Mouse (Mus musculus): Measurements from ENCODE around the gene Nckap1. TPM values are rescaled to one million over a fixed set of nuclear protein-coding genes. Genes with fewer than 3 reads are reported as not detected.

Gene Nckap1
- polyA plus RNA-seq, 1 experiment from 2014 or later = 68.9 TPM

DNA sequence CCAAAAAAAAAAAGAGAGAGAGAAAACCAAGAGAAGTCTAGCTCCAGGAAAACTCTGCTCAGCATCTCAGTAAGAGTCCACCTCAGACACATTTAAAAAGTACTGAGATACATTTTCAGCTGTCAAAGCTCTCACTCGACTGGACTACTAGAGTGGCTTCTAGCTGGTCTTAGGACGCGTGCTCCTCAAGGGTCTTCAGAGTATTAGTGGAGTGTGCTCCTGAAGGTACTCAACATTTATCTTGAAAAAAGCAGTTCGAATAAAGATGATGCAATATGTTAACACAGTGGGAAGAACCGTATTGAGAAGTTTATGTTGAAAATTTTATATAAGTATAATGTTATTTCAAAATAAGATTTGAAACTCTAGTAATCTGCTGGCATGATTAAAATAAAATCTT lies 20.4 kb downstream of the Nckap1 start:
- Histone ChIP-seq H3K27me3 (ENCODE audit: insufficient read depth, low read length) (no peaks in the 10 kb centered on the region), H3K4me3 (ENCODE audit: low read depth, low read length) (no peak overlapping the region), H3K36me3 (ENCODE audit: insufficient read depth) (peaks cover 14% of the 10 kb centered on the region; the same call in 1 of the 2 replicates), H3K4me1 (ENCODE audit: insufficient read depth) (no peaks in the 10 kb centered on the region), H3K4me2 (no peak overlapping the region), H3K9ac (no peak overlapping the region), H3K9me3 (ENCODE audit: low read depth, low read length) (no peaks in the 10 kb centered on the region), H3K27ac (ENCODE audit: low read depth) (no peak overlapping the region)
- DNase-seq (no peak), ATAC-seq (ENCODE audit: insufficient read depth) (no peak; the same call in 1 of the 2 replicates)
- 75% methylated on average over 5 of the region's 5 CpGs for WGBS
- TF ChIP-seq CTCF (IDR thresholded peaks at IDR 0.05; ENCODE audit: low read depth) = no peak

- Histone ChIP-seq H3K9ac (no peak overlapping the region), H3K27me3 (ENCODE audit: insufficient read depth, low read length) (no peaks in the 10 kb centered on the region), H3K4me2 (no peak overlapping the region), H3K4me1 (ENCODE audit: insufficient read depth) (no peaks in the 10 kb centered on the region), H3K36me3 (ENCODE audit: insufficient read depth) (peaks cover 14% of the 10 kb centered on the region; the same call in 1 of the 2 replicates), H3K9me3 (ENCODE audit: low read depth, low read length) (no peaks in the 10 kb centered on the region), H3K4me3 (ENCODE audit: low read depth, low read length) (no peak overlapping the region), H3K27ac (ENCODE audit: low read depth) (no peak overlapping the region)
- TF ChIP-seq CTCF (IDR thresholded peaks at IDR 0.05; ENCODE audit: low read depth) = no peak
- ATAC-seq (ENCODE audit: insufficient read depth) (no peak), DNase-seq (no peak)
- 80% methylated on average over 5 of the region's 5 CpGs for WGBS
These were observed 21.5 kb downstream of the Nckap1 start for GRCm38 (mm10) chr2:80559655-80560054.

- Histone ChIP-seq H3K9me3 (ENCODE audit: low read depth, low read length) (no peaks in the 10 kb centered on the region), H3K4me1 (ENCODE audit: insufficient read depth) (no peaks in the 10 kb centered on the region), H3K27ac (ENCODE audit: low read depth) (no peak overlapping the region), H3K27me3 (ENCODE audit: insufficient read depth, low read length) (no peaks in the 10 kb centered on the region), H3K9ac (no peak overlapping the region), H3K4me2 (no peak overlapping the region), H3K4me3 (ENCODE audit: low read depth, low read length) (no peak overlapping the region), H3K36me3 (ENCODE audit: insufficient read depth) (peaks cover 42% of the 10 kb centered on the region)
- WGBS = 39% methylated on average over 4 of the region's 4 CpGs
- ATAC-seq (ENCODE audit: insufficient read depth) (peak; percentile 60; the same call in 1 of the 2 replicates), DNase-seq (peak; percentile 37)
- no peak for TF ChIP-seq CTCF (IDR thresholded peaks at IDR 0.05; ENCODE audit: low read depth)
These were observed 26.7 kb downstream of the Nckap1 start for GRCm38 (mm10) chr2:80554442-80554841.

- no peak for TF ChIP-seq CTCF (IDR thresholded peaks at IDR 0.05; ENCODE audit: low read depth)
- H3K36me3 ChIP-seq (ENCODE audit: insufficient read depth) = peaks cover 62% of the 10 kb centered on the region
- H3K4me2 ChIP-seq = no peak overlapping the region
- H3K9me3 ChIP-seq (ENCODE audit: low read depth, low read length) = no peaks in the 10 kb centered on the region
- H3K4me3 ChIP-seq (ENCODE audit: low read depth, low read length) = no peak overlapping the region
- H3K9ac ChIP-seq = no peak overlapping the region
- 89% methylated on average over 4 of the region's 4 CpGs for WGBS
- H3K27me3 ChIP-seq (ENCODE audit: insufficient read depth, low read length) = no peaks in the 10 kb centered on the region
- H3K27ac ChIP-seq (ENCODE audit: low read depth) = no peak overlapping the region
- ATAC-seq (ENCODE audit: insufficient read depth) = no peak
- no peaks in the 10 kb centered on the region for H3K4me1 ChIP-seq (ENCODE audit: insufficient read depth)
- no peak for DNase-seq
These were observed 31.5 kb downstream of the Nckap1 start for GRCm38 (mm10) chr2:80549704-80550103.

DNA sequence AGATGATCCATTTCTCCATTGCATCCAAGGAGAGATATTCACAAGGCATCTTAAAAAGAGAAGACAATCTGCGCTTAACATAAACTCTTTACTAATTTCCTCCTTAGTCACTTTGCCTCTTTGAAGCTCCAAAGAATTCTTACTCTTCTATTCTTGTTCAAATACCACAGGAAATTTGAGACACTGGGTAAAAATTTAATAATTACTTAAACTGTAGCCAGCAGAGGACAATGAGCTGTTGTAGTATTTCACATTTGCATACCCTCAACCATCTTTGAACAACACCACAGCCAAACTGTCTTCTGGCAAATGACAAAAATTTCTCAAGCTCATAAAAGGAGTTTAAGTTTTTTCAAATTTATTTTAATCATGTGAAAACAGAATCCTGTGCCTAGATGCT lies 33.3 kb downstream of the Nckap1 start:
- ATAC-seq (ENCODE audit: insufficient read depth) (no peak), DNase-seq (no peak)
- no peaks in the 10 kb centered on the region for H3K4me1 ChIP-seq (ENCODE audit: insufficient read depth)
- H3K27me3 ChIP-seq (ENCODE audit: insufficient read depth, low read length) = no peaks in the 10 kb centered on the region
- H3K36me3 ChIP-seq (ENCODE audit: insufficient read depth) = peaks cover 77% of the 10 kb centered on the region
- no peak overlapping the region for H3K4me2 ChIP-seq
- no peak overlapping the region for H3K9ac ChIP-seq
- no peak overlapping the region for H3K4me3 ChIP-seq (ENCODE audit: low read depth, low read length)
- WGBS = 100% methylated on average over 1 of the region's 1 CpGs
- H3K9me3 ChIP-seq (ENCODE audit: low read depth, low read length) = no peaks in the 10 kb centered on the region
- H3K27ac ChIP-seq (ENCODE audit: low read depth) = no peak overlapping the region
- TF ChIP-seq CTCF (IDR thresholded peaks at IDR 0.05; ENCODE audit: low read depth) = no peak

DNA sequence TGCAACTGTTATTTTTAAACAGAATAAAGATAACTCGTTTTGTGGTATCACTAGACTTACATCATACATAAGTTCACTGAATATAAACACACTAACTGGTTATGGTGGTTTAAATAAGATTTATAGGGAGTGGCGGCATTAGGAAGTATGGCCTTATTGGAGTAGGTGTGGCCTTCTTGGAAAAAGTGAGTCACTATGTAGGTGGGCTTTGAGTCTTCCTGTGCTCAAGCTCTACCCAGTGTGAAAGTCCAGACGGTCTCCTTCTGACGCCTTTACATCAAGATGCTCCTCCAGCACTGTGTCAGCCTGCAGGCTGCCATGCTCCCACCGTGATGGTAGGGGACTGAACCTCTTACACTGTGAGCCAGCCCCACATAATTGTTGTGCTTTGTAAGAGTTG lies 38.4 kb downstream of the Nckap1 start:
- Histone ChIP-seq H3K27me3 (ENCODE audit: insufficient read depth, low read length) (no peaks in the 10 kb centered on the region), H3K9me3 (ENCODE audit: low read depth, low read length) (no peaks in the 10 kb centered on the region), H3K27ac (ENCODE audit: low read depth) (no peak overlapping the region), H3K4me2 (no peak overlapping the region), H3K4me1 (ENCODE audit: insufficient read depth) (no peaks in the 10 kb centered on the region), H3K4me3 (ENCODE audit: low read depth, low read length) (no peak overlapping the region), H3K9ac (no peak overlapping the region), H3K36me3 (ENCODE audit: insufficient read depth) (peaks cover 73% of the 10 kb centered on the region)
- DNase-seq (no peak), ATAC-seq (ENCODE audit: insufficient read depth) (no peak)
- 81% methylated on average over 5 of the region's 5 CpGs for WGBS
- no peak for TF ChIP-seq CTCF (IDR thresholded peaks at IDR 0.05; ENCODE audit: low read depth)

DNA sequence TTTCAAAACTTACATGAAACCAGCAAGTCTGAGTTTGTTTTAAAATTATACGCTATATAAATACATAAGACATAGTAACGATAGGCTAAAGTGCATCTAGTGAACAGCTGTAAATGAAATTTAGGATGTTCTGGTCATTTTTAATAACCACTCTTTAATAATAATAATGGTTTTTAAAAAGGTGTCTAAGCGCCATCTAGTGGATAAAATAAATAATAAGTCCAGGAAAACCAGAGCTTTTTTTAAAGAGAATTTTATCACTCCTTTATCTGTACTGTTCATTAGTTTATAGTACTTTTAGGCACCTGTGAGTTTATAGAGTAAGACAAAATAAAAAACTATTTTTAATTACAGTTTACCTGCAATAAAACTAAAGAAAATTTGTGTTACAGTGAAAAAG lies 44.0 kb downstream of the Nckap1 start:
- Histone ChIP-seq H3K27ac (ENCODE audit: low read depth) (no peak overlapping the region), H3K9me3 (ENCODE audit: low read depth, low read length) (no peaks in the 10 kb centered on the region), H3K4me3 (ENCODE audit: low read depth, low read length) (no peak overlapping the region), H3K27me3 (ENCODE audit: insufficient read depth, low read length) (no peaks in the 10 kb centered on the region), H3K4me2 (no peak overlapping the region), H3K36me3 (ENCODE audit: insufficient read depth) (peaks cover 66% of the 10 kb centered on the region), H3K9ac (no peak overlapping the region), H3K4me1 (ENCODE audit: insufficient read depth) (no peaks in the 10 kb centered on the region)
- peak; percentile 19; the same call in 1 of the 2 replicates for TF ChIP-seq CTCF (IDR thresholded peaks at IDR 0.05; ENCODE audit: low read depth)
- no peak for ATAC-seq (ENCODE audit: insufficient read depth)
- peak; percentile 28 for DNase-seq
- WGBS = 54% methylated on average over 3 of the region's 3 CpGs

DNA sequence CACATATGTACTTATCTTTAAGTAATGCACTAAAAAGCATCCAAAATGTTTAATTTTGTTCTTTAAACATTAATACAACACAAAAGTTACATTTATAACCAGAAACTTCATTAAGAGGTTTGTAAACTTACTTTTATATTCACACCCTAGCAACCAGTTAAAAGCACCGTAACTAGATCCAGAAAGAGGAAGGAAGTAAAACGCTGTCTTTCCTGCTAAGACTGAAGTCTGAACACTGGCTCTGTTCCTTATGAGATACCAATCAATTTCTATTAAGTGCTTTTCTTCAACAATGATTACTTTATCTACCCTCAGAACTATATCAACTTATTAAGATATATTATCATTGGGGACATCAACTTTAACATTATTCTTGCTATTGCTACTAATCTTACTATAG lies 44.6 kb downstream of the Nckap1 start:
- Histone ChIP-seq H3K4me3 (ENCODE audit: low read depth, low read length) (no peak overlapping the region), H3K9me3 (ENCODE audit: low read depth, low read length) (no peaks in the 10 kb centered on the region), H3K27ac (ENCODE audit: low read depth) (no peak overlapping the region), H3K4me2 (no peak overlapping the region), H3K9ac (no peak overlapping the region), H3K36me3 (ENCODE audit: insufficient read depth) (peaks cover 68% of the 10 kb centered on the region), H3K4me1 (ENCODE audit: insufficient read depth) (no peaks in the 10 kb centered on the region), H3K27me3 (ENCODE audit: insufficient read depth, low read length) (no peaks in the 10 kb centered on the region)
- no peak for TF ChIP-seq CTCF (IDR thresholded peaks at IDR 0.05; ENCODE audit: low read depth)
- DNase-seq (no peak), ATAC-seq (ENCODE audit: insufficient read depth) (no peak)
- 92% methylated on average over 2 of the region's 2 CpGs for WGBS
